Mouse (Mus musculus) kidney, postnatal 10 days (tissue): ENCODE measurements around the gene Col6a5.

Source experiments
- DNase-seq: peaks from one replicate; pipeline ENCODE4 v3.0.0; 2021; ENCODE audit warnings: mixed read lengths

The Col6a5 gene

DNA sequence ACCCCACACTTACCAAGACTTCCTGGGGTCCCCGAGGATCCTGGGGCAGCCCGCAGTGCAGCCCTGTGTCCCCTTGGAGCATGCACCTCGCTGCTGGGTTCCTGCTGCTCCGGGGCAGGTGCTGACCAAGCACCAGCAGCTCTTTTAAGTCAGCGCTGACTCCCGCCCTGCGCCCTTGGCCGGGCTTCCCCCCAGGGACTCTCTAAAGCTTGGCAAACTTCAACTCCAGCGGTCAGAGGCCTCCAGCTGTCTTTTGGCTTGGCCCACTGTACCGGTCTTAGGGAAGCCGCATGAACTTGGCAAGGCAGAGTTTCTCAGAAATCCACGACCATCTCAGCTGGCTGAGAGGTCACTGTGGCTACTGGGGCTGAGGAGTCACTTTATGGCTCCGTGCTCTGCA lies at the start of gene Col6a5:
TSS of gene Col6a5 (minus strand) at position 111 of the 400 bp plus-strand sequence.
- DNase-seq: peak; percentile 66

- no peak for DNase-seq
These were observed 37.5 kb upstream of the Col6a5 start for GRCm38 (mm10) chr9:105997955-105998354.

GRCm38 (mm10) chr9:105992425-105992824 lies 32.0 kb upstream of the Col6a5 start:
- DNase-seq: no peak

DNA sequence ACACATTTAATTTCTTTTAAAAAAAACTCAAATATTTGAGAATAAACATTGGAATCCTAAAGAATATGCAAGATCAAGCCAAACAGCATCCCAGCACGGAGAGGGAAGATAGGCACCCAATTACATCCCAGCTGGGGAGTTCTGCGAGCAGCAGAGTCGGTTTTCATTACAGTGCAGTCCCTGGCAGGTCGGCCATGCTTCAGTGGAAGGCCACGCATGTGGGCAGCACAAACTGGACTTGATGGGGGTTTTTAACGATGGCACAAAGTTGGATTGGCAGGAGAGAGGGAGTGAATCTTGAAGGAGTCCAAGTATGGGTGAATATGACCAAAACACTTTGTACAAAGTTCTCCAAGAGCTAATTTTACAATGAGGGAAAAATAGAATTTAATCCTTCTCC lies 29.7 kb upstream of the Col6a5 start:
- DNase-seq: no peak

GRCm38 (mm10) chr9:105989468-105989867 lies 29.0 kb upstream of the Col6a5 start:
- DNase-seq: no peak

- no peak for DNase-seq
These were observed 27.7 kb upstream of the Col6a5 start for GRCm38 (mm10) chr9:105988096-105988495.

DNA sequence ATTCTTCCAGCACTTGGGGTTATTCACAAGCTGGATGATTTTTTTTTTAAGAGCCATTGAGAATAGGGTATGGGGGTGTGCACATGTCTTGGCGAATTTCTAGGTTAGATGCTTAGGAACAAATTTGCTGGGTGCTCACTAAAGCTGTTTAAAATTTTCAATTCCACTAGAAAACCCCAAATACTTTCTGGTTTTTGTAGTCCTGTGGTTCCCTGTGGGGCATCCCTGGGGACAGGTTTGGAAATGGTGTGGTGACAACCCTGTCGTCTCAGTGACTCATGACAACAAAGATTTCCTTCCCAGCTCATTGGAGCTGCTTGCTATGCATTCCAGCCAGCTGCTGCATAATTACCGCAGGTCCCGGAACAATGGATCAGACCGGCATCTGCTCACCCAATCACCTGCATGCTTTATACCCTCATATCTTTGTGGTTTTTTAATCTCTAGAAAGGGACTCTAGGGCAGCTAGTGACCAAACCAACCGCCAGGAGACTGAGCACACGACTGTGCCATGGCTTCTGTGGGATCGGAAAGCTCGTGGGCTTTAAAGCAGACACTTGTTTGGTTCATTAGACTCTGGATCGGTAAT lies 24.6 kb upstream of the Col6a5 start:
- DNase-seq: no peak

- no peak for DNase-seq
These were observed 18.0 kb upstream of the Col6a5 start for GRCm38 (mm10) chr9:105978479-105978878.

DNA sequence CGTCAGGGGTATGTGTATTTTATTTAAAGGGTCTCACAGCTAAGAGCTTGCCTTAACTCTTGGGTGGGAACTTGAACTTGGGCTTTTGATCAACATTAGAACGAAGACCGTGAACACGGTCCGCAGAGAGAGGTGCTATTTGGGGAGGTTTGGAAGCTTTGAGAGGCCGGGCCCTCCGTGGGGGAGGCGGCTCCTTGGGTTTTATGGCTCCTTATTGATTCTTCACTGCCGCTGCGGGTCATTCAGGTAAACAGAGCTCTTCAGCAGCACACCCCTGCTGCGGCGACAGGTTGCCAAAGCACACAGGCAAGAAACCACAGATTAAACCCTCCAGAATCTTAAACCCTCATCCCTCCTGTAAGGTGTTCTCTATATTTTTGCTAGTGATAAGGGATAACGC lies 16.4 kb upstream of the Col6a5 start:
- no peak for DNase-seq

DNA sequence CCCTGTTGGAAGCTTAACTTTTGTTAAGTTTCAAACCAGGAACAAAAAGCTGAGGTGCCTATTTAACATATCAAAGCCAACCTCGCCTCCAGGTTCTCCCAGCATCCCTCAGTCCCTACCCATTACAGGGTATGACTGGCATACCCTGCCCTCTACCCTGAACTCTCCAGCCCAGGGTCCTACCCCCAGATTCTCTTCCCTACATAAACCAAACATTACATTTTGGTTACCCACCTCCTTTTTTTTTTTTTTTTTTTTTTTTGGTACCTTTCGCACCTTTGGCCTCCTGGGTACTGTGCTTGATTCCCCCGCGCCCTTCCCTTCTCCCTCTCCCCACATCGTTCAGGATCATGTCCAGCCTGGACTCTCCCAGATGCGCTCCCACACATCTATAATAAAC lies 15.9 kb upstream of the Col6a5 start:
- no peak for DNase-seq

DNA sequence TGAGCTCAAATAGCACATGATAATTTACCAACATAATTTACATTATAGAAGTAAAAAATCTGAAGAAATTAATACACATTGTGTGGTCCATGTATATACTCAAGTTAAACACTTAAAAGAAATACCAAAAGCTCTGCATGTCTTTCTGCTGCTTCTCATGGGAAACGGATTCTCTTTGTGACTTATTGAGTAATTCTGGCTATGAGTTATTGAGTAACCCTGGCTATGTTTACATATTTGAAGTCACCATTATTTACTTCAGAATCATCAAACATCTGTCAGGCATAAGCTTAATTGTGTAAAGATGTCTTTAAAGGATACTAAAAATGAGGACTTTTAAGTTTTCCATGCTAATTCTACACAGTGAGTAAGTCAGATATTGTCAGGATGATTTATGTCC lies 13.3 kb upstream of the Col6a5 start:
- DNase-seq: no peak

GRCm38 (mm10) chr9:105972031-105972430 lies 11.6 kb upstream of the Col6a5 start:
- DNase-seq: no peak

- no peak for DNase-seq
These were observed 11.0 kb upstream of the Col6a5 start for GRCm38 (mm10) chr9:105971351-105971894.

DNA sequence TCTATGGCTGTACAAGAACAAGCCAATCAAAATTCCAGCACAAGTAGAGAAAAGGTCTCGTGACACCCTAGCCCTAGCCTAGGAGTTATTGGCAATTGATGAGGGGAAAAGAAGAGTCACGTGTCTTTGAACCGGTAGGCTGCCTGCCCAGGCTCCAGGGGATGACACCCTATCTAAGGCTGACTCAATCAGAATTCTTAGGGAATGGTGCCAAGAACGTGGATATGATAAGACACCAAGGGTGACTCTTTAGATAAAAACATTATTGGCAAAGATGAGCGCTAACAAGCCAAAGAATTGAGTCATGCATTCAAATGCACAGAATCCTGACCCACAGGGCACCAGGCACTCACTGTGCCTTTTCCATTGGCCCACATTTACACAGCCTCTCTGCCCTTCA lies 10.5 kb upstream of the Col6a5 start:
- DNase-seq: no peak

DNA sequence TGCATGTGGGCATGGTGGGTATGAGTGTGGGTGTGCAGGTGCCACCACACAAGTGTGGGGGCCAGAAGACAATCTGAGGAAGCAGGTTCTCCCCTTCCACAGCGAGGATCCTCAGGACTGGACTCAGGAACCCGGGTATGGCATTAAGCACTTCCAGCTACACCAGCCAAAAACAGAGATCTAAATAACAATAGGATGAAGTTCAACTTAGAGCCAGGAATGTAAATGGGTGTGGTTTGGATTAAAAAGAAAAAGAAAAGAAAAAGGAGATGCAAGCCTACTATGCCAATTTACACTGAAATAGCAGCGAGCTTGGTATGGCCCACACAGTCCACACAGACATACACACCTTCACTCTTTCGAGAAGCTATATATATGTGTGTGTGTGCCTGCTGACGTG lies 7.5 kb upstream of the Col6a5 start:
- no peak for DNase-seq

- no peak for DNase-seq
These were observed 1.3 kb downstream of the Col6a5 start for GRCm38 (mm10) chr9:105959116-105959515.

DNA sequence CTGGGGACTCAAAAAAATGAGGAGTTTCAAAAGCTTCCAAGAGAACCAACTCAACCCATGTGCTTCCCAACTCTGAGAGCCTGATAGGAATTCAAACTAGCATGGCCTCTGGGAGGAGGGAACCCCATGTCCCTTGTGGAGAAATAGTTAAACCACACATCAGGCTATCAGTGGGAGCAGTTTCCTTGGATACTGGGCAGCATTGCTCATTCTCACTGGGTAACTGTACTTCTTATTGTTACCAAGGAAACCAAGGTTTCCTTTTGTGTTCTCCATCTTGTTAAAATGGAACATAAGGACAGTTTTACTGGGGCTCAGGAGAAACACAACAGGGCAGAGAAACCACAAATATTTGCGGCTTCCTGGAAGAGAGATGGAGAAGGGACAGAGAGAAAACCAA lies 10.7 kb downstream of the Col6a5 start:
- DNase-seq: no peak

DNA sequence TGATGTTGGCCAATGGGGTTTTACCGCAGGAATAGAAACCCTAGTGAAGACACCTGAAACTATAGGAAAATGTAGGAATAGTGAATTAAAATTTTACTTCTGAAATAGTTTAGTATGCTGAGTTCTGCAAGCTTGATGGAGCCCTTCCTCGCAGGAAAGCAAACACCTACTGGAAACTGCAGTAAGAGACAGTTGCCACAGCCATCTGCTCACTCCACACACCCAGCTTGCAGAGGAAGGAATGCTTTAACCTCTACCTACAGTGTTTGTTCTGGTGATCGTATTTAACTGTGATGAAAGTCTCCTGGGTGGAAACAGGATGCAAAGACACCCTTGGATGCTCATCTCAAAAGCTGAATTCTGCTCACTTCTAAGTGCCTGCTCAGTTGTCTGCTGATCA lies 12.9 kb downstream of the Col6a5 start:
- no peak for DNase-seq

DNA sequence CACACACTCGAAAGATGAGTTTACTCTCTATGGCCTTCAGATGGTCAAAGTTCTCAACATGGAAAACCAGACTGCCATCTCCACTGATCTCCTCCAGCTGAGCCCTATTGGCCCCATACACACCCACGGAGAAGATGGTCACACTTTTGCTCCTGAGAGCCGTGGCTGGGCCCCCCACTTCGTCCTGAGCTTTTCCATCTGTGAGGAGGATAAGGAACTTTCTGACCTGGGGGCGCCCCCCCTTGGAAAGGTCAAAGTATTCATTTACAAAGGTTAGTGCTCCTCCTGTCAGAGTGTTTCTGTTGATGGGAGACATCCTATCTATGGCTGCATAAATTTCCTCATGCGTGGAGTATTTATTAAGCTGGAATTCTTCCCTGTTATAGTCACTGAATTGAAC lies 26.6 kb downstream of the Col6a5 start:
- peak; percentile 42 for DNase-seq

DNA sequence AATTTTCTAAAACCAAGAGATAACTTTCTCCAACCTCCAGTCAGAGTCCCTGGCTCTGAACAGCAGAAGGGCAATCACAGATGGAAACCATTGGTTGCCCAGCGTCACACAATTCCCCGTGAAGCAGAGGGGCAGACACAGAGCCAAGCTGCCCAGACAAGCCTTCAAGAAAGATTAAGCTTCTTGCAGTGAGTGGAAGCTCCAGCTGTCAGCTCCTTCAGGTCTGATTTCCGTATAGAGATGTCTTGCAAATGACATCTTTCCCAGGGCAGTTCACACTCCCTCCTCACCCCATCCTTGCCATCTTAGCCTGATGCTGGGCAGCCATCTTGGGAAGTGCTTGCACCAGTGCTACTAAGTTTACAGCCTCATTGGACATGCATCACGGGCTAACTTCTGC lies 31.2 kb downstream of the Col6a5 start:
- no peak for DNase-seq

DNA sequence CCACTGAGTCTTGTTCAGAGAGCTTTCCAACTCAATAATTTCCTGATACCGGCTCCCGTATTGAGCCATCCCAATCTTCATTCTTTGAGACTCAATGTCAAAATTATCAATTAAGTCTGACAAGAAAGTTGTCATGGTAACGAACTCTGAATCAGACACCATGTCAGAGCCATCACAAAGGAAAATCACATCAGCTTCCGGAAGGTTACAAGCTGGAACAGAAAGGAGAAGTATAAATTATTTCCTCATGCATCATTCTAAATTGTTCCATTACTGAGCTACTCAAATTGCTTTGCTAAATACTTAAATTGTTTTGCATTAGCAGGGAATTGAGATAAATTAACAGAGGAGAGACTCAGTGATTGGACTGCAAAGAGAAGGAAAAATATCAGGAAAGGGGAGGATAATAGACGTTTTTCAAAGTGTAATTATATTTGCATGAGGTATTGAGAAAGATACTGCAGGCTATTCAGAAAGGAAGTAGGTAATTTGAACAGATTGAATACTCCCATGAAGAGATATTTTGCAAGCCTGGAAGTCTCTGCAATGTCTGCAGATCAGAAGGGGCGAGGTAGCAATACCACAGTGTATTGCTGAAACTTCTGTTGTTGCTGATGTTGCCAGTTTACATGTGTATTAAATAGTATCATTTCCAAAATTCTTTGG lies 31.9 kb downstream of the Col6a5 start:
- no peak for DNase-seq

GRCm38 (mm10) chr9:105923659-105924058 lies 36.8 kb downstream of the Col6a5 start:
- no peak for DNase-seq

- DNase-seq: no peak
These were observed 45.3 kb downstream of the Col6a5 start for GRCm38 (mm10) chr9:105915186-105915585.

DNA sequence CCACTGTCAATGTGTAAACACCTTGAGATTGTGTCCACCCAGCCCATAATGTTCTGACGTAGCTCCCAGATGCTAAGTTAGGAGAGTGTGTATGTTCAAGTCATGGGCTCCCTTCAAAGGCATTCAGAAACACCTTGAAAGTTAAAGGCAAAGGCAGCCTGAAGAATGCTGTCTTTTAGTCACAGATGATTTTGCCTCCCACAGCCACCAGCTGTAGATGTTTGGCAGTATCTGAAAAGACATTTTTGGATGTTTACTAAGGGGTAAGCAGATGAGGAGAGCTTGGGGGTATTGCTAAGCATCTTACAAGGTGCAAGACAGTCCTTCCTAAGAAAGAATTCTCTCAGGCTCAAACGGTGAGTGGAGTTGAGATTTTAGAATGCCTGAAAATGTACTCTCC lies 50.3 kb downstream of the Col6a5 start:
- no peak for DNase-seq

DNA sequence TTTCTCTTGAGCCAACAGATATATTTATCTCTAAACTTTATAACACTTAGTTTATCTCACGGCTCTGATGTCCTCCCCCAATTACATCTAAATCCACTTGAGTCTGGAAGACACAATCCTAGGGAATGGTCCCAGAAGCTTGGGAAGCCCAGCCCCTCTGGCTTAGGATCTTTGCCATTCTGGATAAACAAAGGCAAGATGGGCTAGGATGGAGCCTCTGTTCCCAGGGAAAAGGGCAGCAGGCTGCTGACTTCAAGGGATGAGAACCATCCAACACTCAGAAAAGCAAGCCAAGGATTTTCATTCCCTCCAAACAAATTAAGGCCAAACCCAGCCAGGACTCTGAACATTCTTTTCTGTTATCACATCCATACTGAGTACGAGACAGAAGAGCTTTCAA lies 51.1 kb downstream of the Col6a5 start:
- DNase-seq: no peak
